In the genomic region with DNA sequence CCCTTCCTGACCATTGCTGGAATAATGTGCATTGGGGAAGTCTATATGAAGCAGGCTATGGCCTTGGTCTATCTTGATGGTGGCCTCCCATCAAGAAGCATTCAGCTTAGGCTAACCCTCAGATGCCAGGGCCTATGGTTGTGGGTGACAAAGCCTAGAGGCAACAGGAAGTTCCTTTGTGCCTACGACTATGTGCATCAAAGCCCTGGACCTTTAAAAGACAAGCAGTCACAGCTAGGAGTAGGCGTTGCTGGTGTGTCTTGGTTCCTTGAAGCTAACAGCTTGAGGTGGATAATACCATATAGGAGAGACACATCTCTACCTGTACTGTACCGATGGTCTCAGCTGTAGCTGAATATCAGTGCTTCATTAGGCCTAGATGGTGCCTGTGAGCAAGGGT, we compare ENCODE assay signal across 21 mouse cellular contexts. TPM values are rescaled to one million over a fixed set of nuclear protein-coding genes. Genes with fewer than 3 reads are reported as not detected.
DNase-seq lines count a peak whose midpoint lies in the region; ATAC-seq lines count a peak whose summit lies in the region.
"Had no signal": no experiment of that assay in that cellular context is flagged by ENCODE, and none has a peak within 500 bp of the region (broad histone marks: within the 10 kb centered on the region; RNA-seq: fewer than 3 reads in every experiment).

No protein-coding gene starts in this region.

- ATAC-seq in CD4-positive, CD25-positive, alpha-beta regulatory T cell, adult 4 months = no peak
- ATAC-seq: forebrain, embryonic 13.5 days; forebrain, embryonic 15.5 days; forebrain, postnatal 0 days; Patski had no signal

- DNase-seq in CD4-positive, CD25-positive, alpha-beta regulatory T cell, adult 2 months (ENCODE audit: low read depth, low spot score) = peak; percentile 39
- DNase-seq in thymus, postnatal 0 days (ENCODE audit: low spot score) = peak; percentile 44
- DNase-seq in thymus, postnatal 4 days = no peak
- peak; percentile 68 for DNase-seq in T-cell, adult 2 months (ENCODE audit: low spot score)
- peak; percentile 66 for DNase-seq in naive thymus-derived CD4-positive, alpha-beta T cell, adult 2 months (ENCODE audit: low read depth)
- no peak for DNase-seq in adrenal gland, adult 18-20 months (ENCODE audit: low spot score in 2 of 2)
- no peak for DNase-seq in layer of hippocampus, postnatal 10 days (ENCODE audit: low spot score in 2 of 2)
- DNase-seq: adrenal gland, postnatal 14 days; B cell, adult 2 months; cerebellum, adult 11-12 months; cerebellum, adult 2 months; cerebellum, adult 9-10 months; cerebellum, postnatal 10 days; cerebellum, postnatal 25 days; forebrain, postnatal 0 days had no signal

RNA-seq across cellular contexts. Expression of a gene that starts 27.2 kb away (rescaled TPM):
- 10 to 100 TPM; 37.2 to 50.1 TPM for polyA plus RNA-seq in CD4-positive, CD25-positive, alpha-beta regulatory T cell, adult 4 months (2017; shearing (Covaris generic))
- polyA plus RNA-seq in thymus, postnatal 0 days (2015; fragmentation: Nextera tagmentation; extraction: Ambion mirVana) = 27.7 and 33.8 TPM in 2 replicates
- 10 to 100 TPM; 33.1 to 38.4 TPM for total RNA-seq in adrenal gland, adult 18-20 months (2021)
- total RNA-seq in layer of hippocampus, postnatal 10 days (2021) = 10 to 100 TPM in 1 of 2 experiments, 1 to 10 TPM in 1; 9.0 to 10.4 TPM

RNA-seq across cellular contexts. Expression of a gene that starts 55.5 kb away (rescaled TPM):
- not detected for polyA plus RNA-seq in CD4-positive, CD25-positive, alpha-beta regulatory T cell, adult 4 months (2017; shearing (Covaris generic))
- 17.6 and 21.2 TPM in 2 replicates for polyA plus RNA-seq in thymus, postnatal 0 days (2015; fragmentation: Nextera tagmentation; extraction: Ambion mirVana)
- total RNA-seq in adrenal gland, adult 18-20 months (2021) = under 1 TPM; 0.35 to 0.36 TPM
- under 1 TPM; 0.14 to 0.16 TPM for total RNA-seq in layer of hippocampus, postnatal 10 days (2021)
- polyA plus RNA-seq: forebrain, embryonic 11.5 days; G1E had no signal

Comparison
In these comparisons a context has a peak if more than half of its experiments do, and no peak if none do; other contexts are left out.
1. DNase-seq: peak in CD4-positive, CD25-positive, alpha-beta regulatory T cell, adult 2 months (single experiment), thymus, postnatal 0 days (single experiment), T-cell, adult 2 months (single experiment) and naive thymus-derived CD4-positive, alpha-beta T cell, adult 2 months (single experiment); none in thymus, postnatal 4 days (single experiment), adrenal gland, adult 18-20 months (0 of 2) and layer of hippocampus, postnatal 10 days (0 of 2).